Mouse (Mus musculus): ENCODE data around the gene Erg.

Gene Erg

GRCm38 (mm10) chr16:95475041-95475440, 111.4 kb downstream of the Erg start:
- DNase-seq: no peak

GRCm38 (mm10) chr16:95473946-95474345, 112.4 kb downstream of the Erg start:
- no peak for DNase-seq

DNA sequence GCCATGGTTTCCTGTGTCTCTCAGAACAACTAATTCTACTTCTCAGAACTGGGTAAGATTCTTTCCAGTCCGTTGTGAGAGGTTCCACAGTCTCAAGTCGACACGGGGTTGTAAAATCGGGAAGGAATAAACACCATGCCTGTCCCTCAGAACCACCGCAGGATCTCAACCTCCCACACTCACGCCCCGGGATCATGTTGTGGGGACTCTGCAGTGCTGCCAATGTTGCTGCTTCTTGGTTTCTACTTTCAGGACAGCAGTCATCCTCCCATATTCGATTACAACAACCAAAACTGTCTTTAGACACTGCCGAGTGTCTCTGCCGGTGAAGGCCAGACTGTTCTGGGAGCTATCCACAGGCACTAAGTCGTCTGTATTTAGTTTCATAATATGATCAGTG, 113.6 kb downstream of the Erg start:
- no peak for DNase-seq

GRCm38 (mm10) chr16:95469262-95470139, 116.9 kb downstream of the Erg start:
- DNase-seq: no peak

- DNase-seq: no peak
Measured at GRCm38 (mm10) chr16:95467893-95468292, 118.5 kb downstream of the Erg start.

- DNase-seq: no peak
Measured at GRCm38 (mm10) chr16:95466548-95466947, 119.8 kb downstream of the Erg start.

DNA sequence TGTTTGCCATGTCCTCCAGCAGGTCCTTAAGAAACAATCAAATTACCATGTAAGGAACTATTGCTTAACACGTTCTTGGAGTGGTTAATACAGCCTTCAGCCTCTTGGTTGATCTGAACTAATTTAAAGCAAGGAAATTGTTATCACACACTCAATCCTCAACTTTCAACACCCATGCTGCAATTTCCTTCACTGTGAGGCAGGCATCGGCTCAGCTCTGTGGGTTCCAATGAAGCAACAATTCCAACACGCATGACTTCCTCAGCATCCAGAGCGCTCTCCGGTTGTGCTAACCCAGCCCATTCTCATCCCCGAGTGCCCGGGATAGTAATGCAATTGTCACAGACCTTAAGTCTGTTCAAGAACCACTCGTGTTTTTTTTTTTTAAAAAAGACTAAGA, 121.8 kb downstream of the Erg start:
- DNase-seq: no peak

DNA sequence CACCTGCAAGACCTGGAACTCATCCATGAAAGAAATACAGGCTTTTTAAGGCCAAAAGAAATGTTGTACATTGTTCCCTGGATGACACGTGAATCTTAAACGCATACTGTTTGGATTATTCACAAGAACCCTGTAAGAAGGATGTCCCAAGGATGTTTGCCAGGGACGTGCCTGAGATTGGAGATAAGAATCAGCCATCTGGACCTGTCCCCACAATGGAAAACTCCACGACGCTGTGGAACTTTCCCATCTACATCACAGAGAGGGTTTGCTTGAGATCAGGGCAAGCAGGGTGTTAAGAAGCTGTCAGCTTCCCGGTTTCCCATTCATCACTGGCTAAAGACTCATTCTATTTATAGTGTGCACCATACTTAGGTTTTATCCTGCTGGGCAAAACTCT, 122.6 kb downstream of the Erg start:
- no peak for DNase-seq

DNA sequence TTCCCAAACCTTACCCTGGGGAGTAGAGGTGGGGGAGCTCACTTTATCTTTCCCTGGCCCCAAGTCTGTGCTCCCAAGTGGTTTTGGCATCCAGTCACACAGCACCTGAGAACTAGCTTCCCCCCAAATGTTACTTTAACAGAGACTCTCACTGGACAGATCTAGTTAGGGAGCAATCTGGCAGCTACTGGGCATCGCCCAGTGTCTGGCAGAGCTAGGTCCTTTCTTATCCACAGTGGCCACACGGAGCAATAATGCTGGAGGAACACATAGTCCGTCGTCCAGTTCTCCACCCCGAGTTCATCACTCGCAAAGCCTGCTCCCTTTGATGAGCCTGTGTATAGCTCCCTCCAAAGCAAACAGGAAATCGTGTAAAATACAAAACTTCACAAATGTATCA, 124.5 kb downstream of the Erg start:
- no peak for DNase-seq

DNA sequence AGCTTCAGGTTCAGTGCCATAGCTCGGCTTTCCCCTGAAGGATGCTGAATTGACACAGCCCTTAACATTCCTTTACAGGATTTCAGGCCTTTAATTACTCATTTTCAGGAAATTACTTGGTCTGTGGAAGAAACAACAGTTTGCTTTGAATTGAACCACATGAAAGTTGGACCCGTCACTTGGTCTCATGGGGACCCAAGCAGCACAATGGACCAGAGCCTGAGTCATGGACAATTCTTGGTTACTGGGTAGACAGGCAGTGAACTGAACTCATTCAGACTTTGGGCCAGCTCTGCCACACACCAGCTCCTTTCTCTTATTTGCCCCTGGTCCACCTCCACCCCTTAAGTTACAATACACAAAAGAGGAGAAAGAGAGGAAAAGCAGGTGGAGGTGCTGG, 126.1 kb downstream of the Erg start:
- no peak for DNase-seq

DNA sequence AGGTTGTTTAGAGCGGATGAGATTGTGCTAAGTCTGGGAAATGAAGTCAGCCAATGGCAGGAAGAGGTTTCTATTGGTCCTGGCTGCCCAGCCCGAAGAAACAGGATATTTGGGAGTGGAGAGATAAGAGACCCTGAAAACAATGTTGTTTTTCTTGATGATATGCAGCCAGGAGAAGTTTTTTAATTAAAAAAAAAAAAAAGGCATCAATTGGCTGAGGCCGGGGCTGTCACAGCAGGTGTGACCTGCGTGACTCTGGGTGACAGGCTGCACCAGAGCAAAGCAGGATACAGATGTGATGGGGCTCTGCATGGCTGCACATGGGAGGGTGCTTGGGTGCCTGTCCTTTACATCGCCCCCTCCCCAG, 127.1 kb downstream of the Erg start:
- DNase-seq: no peak

GRCm38 (mm10) chr16:95458590-95459324, 127.6 kb downstream of the Erg start:
- DNase-seq: no peak

DNA sequence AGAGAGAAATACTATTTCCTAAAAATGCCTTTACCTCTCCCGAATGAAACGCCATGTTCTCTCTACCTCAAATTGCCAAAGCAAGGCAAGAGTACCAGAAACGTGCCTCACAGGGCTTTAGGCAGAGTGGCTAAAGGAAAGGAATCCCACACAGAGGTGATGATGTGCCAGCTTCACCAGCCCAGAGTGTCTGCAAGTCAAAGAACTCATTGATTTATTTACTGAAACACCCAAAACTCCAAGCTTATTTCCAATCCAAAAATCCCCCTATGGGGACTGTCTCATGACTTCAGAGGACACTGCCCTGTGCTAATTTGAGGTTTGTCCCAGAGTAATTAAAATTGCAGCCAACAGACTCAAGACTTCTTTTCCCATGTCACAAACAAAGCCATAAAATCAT, 129.4 kb downstream of the Erg start:
- DNase-seq: no peak

- DNase-seq: no peak
Measured at GRCm38 (mm10) chr16:95455896-95456295, 130.5 kb downstream of the Erg start.

GRCm38 (mm10) chr16:95455461-95455860, 130.9 kb downstream of the Erg start:
- no peak for DNase-seq

DNA sequence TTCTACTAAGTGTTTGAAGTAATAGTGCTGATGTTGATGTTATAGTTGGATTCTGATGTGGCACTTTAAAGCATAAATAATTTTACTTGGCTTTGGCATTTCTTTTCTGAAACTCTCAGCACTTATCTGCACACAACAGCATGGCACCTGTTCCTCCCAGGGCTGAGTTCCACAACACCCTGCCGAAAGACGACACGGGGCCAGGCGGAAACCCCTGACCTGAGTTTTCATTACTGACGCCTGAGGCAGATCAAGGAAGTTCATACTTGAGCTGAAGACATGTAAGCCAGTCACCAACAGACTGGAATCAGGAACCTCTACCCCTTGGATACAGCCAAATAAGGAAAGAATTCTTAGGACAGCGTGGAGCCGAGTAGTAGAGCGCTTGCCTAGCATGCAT, 134.0 kb downstream of the Erg start:
- no peak for DNase-seq

DNA sequence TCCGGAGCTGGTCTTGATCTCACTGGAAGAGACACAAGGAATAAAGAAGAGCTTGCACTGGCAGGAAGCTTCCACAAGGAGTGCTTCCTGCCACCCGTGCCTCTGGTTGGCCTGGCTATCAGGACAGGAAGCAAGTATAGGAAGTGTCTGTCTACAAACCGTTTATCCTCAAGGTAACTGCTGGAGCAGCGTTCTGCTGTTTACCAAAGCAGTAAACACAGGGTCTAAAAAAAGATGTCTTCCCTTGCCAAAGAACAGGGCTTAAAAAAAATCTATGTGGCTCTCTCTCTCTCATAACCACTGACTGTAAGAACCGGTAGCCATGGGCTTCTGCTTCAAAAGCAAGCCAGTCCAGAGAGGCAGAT, 137.1 kb downstream of the Erg start:
- DNase-seq: no peak

DNA sequence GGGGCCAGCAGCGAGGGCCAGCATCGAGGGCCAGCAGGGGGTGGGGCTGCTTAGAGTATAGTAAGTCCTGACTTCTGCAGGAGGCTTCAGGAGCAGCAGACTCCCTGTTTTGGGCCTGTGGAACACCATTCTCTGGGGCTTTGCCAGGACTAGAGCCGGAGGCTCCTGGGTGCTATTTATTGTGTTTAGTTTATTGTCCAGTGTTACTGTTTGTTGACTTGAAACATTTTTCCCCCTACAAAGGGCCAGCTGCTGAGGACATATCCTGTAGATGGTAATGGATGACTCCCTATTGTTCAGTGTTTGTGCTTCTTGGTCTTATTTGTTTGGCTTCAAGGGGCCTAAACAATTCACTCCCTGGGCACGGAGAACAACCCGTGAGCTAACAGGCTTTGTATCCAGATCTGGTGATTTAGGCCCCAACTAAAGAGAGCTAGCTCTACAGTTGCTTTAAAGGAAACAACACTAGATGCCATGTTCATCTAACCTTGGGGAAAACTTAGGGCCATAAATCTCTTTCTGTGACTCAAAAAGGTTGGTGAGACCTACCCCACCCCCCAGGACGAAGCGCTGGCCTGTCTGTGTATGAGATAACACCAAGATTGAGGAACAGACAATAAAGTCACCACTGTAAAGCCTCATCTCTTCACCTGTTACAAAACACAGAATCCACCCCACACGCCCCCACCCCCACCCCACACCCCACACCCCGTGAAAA, 137.6 kb downstream of the Erg start:
- DNase-seq: no peak

GRCm38 (mm10) chr16:95447896-95448295, 138.5 kb downstream of the Erg start:
- no peak for DNase-seq

- no peak for DNase-seq
Measured at GRCm38 (mm10) chr16:95446368-95446767, 140.0 kb downstream of the Erg start.

DNA sequence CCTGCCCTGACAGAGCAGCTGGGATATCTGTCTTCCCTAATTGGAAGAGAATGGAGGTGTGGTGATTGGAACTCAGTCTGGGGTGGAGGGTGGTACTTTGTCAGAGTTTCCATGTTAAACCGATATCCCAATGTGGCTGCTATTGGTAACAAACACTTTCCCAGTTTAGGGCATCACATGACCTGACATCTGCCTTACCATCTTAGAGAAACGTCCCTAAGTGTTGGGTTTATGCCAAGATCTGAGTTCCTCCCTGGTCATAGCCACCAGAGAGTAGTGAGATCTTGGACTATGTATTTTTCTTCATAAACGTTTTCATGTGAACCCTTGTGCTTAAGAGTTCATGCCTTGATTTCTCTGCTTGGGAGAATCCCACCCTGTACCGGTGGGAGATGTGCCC, 144.4 kb downstream of the Erg start:
- no peak for DNase-seq

- DNase-seq: no peak
Measured at GRCm38 (mm10) chr16:95441179-95441578, 145.2 kb downstream of the Erg start.

- no peak for DNase-seq
Measured at GRCm38 (mm10) chr16:95440334-95440733, 146.1 kb downstream of the Erg start.

DNA sequence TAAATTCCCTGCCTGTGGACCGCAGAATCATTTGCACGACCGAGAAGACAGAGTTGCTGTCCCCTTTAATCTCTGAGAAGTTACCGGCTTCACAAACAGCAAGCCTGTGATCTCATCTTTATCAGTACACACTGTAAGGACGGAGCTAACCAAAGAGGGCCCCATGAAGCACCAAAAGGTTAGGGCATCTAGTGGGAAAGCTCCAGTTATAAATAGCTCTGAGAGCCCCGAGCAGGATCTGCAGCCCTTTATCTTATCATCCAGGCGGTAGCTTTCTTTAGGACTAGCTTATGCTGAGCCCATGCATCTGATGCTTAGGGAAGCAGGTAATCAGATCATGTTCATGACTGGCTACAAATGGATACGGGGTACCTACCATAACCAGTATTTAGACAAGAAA, 146.6 kb downstream of the Erg start:
- DNase-seq: peak; percentile 41

Measured in liver (tissue).